Mouse (Mus musculus) heart, postnatal 0 days (tissue): ENCODE results near the gene Ppp2r3a.

ENCODE experiments used
- CTCF ChIP-seq: IDR thresholded peaks from 2 replicates; pipeline ENCODE4 v1.5.1; 2016; ENCODE audit warnings: antibody characterized with exemption, control low read depth, low read depth
- EP300 ChIP-seq: IDR thresholded peaks from 2 replicates; pipeline ENCODE4 v1.6.1; 2016; ENCODE audit warnings: antibody characterized with exemption, low read depth

DNA sequence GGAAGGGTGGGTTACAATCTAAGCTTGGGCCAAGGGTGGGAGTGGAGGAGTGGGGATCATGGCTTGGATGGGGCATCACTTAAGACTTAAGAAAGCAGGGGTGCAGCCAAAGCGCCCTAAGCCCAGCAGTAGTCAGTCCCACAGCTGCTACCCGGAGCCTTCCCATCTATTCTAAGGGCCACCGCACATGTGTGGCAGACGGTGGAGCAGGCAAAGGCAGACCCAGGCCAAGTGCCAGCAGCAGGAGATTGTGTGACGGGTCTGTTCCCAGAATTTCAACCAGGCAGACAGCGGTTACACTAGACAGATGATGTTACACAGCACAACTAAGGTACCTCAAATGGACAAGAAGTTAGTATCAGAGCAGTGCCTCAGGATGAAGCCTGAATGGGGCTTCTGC, 29.3 kb upstream of the Ppp2r3a start:
- TF ChIP-seq CTCF (no peak), EP300 (no peak)
